Mouse (Mus musculus): ENCODE data around the gene Ccdc141. TPM values are rescaled to one million over a fixed set of nuclear protein-coding genes. Genes with fewer than 3 reads are reported as not detected.

Ccdc141 gene
- polyA plus RNA-seq, 1 experiment: 16.3 TPM

- TF ChIP-seq CTCF (IDR thresholded peaks at IDR 0.05; ENCODE audit: borderline replicate concordance, insufficient read depth, low read length) (no peak), POLR2A (IDR thresholded peaks at IDR 0.05; ENCODE audit: low read depth, low read length) (no peak)
- H3K4me3 ChIP-seq (ENCODE audit: insufficient read depth, low read length): no peak overlapping the region
- no peaks in the 10 kb centered on the region; the same call in 1 of the 2 replicates for H3K4me1 ChIP-seq (ENCODE audit: control insufficient read depth, insufficient read depth, low read length)
- no peak overlapping the region for H3K27ac ChIP-seq (ENCODE audit: insufficient read depth, low read length)
Measured at GRCm38 (mm10) chr2:77148215-77148614, 22.2 kb downstream of the Ccdc141 start.

GRCm38 (mm10) chr2:77146968-77147367 lies 23.5 kb downstream of the Ccdc141 start:
- H3K27ac ChIP-seq (ENCODE audit: insufficient read depth, low read length): no peak overlapping the region
- TF ChIP-seq CTCF (IDR thresholded peaks at IDR 0.05; ENCODE audit: borderline replicate concordance, insufficient read depth, low read length) (no peak), POLR2A (IDR thresholded peaks at IDR 0.05; ENCODE audit: low read depth, low read length) (no peak)
- H3K4me3 ChIP-seq (ENCODE audit: insufficient read depth, low read length): no peak overlapping the region
- no peaks in the 10 kb centered on the region; the same call in 1 of the 2 replicates for H3K4me1 ChIP-seq (ENCODE audit: control insufficient read depth, insufficient read depth, low read length)

- TF ChIP-seq CTCF (IDR thresholded peaks at IDR 0.05; ENCODE audit: borderline replicate concordance, insufficient read depth, low read length): no peak
- TF ChIP-seq POLR2A (IDR thresholded peaks at IDR 0.05; ENCODE audit: low read depth, low read length): no peak
- no peaks in the 10 kb centered on the region; the same call in 1 of the 2 replicates for H3K4me1 ChIP-seq (ENCODE audit: control insufficient read depth, insufficient read depth, low read length)
- no peak overlapping the region for H3K27ac ChIP-seq (ENCODE audit: insufficient read depth, low read length)
- H3K4me3 ChIP-seq (ENCODE audit: insufficient read depth, low read length): no peak overlapping the region
Measured at GRCm38 (mm10) chr2:77146291-77146690, 24.1 kb downstream of the Ccdc141 start.

- TF ChIP-seq CTCF (IDR thresholded peaks at IDR 0.05; ENCODE audit: borderline replicate concordance, insufficient read depth, low read length) (no peak), POLR2A (IDR thresholded peaks at IDR 0.05; ENCODE audit: low read depth, low read length) (no peak)
- H3K4me1 ChIP-seq (ENCODE audit: control insufficient read depth, insufficient read depth, low read length): no peaks in the 10 kb centered on the region; the same call in 1 of the 2 replicates
- H3K27ac ChIP-seq (ENCODE audit: insufficient read depth, low read length): no peak overlapping the region
- no peak overlapping the region for H3K4me3 ChIP-seq (ENCODE audit: insufficient read depth, low read length)
Measured at GRCm38 (mm10) chr2:77143536-77143935, 26.9 kb downstream of the Ccdc141 start.

- H3K27ac ChIP-seq (ENCODE audit: insufficient read depth, low read length): no peak overlapping the region
- peaks cover 3% of the 10 kb centered on the region for H3K4me1 ChIP-seq (ENCODE audit: control insufficient read depth, insufficient read depth, low read length)
- no peak for TF ChIP-seq CTCF (IDR thresholded peaks at IDR 0.05; ENCODE audit: borderline replicate concordance, insufficient read depth, low read length)
- TF ChIP-seq POLR2A (IDR thresholded peaks at IDR 0.05; ENCODE audit: low read depth, low read length): no peak
- H3K4me3 ChIP-seq (ENCODE audit: insufficient read depth, low read length): no peak overlapping the region
Measured at GRCm38 (mm10) chr2:77138879-77139278, 31.6 kb downstream of the Ccdc141 start.

- no peak overlapping the region for H3K4me3 ChIP-seq (ENCODE audit: insufficient read depth, low read length)
- no peak overlapping the region for H3K27ac ChIP-seq (ENCODE audit: insufficient read depth, low read length)
- TF ChIP-seq POLR2A (IDR thresholded peaks at IDR 0.05; ENCODE audit: low read depth, low read length): no peak
- TF ChIP-seq CTCF (IDR thresholded peaks at IDR 0.05; ENCODE audit: borderline replicate concordance, insufficient read depth, low read length): no peak
- peaks cover 3% of the 10 kb centered on the region; the same call in 1 of the 2 replicates for H3K4me1 ChIP-seq (ENCODE audit: control insufficient read depth, insufficient read depth, low read length)
Measured at GRCm38 (mm10) chr2:77134906-77135305, 35.5 kb downstream of the Ccdc141 start.

GRCm38 (mm10) chr2:77133407-77133806 lies 37.0 kb downstream of the Ccdc141 start:
- Histone ChIP-seq H3K4me3 (ENCODE audit: insufficient read depth, low read length) (no peak overlapping the region), H3K4me1 (ENCODE audit: control insufficient read depth, insufficient read depth, low read length) (peaks cover 3% of the 10 kb centered on the region; the same call in 1 of the 2 replicates), H3K27ac (ENCODE audit: insufficient read depth, low read length) (no peak overlapping the region)
- no peak for TF ChIP-seq CTCF (IDR thresholded peaks at IDR 0.05; ENCODE audit: borderline replicate concordance, insufficient read depth, low read length)
- no peak for TF ChIP-seq POLR2A (IDR thresholded peaks at IDR 0.05; ENCODE audit: low read depth, low read length)

- Histone ChIP-seq H3K4me3 (ENCODE audit: insufficient read depth, low read length) (no peak overlapping the region), H3K4me1 (ENCODE audit: control insufficient read depth, insufficient read depth, low read length) (no peaks in the 10 kb centered on the region; the same call in 1 of the 2 replicates), H3K27ac (ENCODE audit: insufficient read depth, low read length) (no peak overlapping the region)
- TF ChIP-seq POLR2A (IDR thresholded peaks at IDR 0.05; ENCODE audit: low read depth, low read length) (no peak), CTCF (IDR thresholded peaks at IDR 0.05; ENCODE audit: borderline replicate concordance, insufficient read depth, low read length) (no peak)
Measured at GRCm38 (mm10) chr2:77126939-77127338, 43.5 kb downstream of the Ccdc141 start.

GRCm38 (mm10) chr2:77118102-77118501 lies 52.3 kb downstream of the Ccdc141 start:
- no peak overlapping the region for H3K4me3 ChIP-seq (ENCODE audit: insufficient read depth, low read length)
- TF ChIP-seq CTCF (IDR thresholded peaks at IDR 0.05; ENCODE audit: borderline replicate concordance, insufficient read depth, low read length) (no peak), POLR2A (IDR thresholded peaks at IDR 0.05; ENCODE audit: low read depth, low read length) (no peak)

GRCm38 (mm10) chr2:77114335-77114734 lies 56.1 kb downstream of the Ccdc141 start:
- TF ChIP-seq POLR2A (IDR thresholded peaks at IDR 0.05; ENCODE audit: low read depth, low read length) (no peak), CTCF (IDR thresholded peaks at IDR 0.05; ENCODE audit: borderline replicate concordance, insufficient read depth, low read length) (no peak)
- no peaks in the 10 kb centered on the region for H3K4me1 ChIP-seq (ENCODE audit: control insufficient read depth, insufficient read depth, low read length)
- no peak overlapping the region for H3K4me3 ChIP-seq (ENCODE audit: insufficient read depth, low read length)
- H3K27ac ChIP-seq (ENCODE audit: insufficient read depth, low read length): no peak overlapping the region

More at GRCm38 (mm10) chr2:77118102-77118501, 52.3 kb downstream of the Ccdc141 start:
- H3K4me1 ChIP-seq (ENCODE audit: control insufficient read depth, insufficient read depth, low read length): no peaks in the 10 kb centered on the region
- H3K27ac ChIP-seq (ENCODE audit: insufficient read depth, low read length): no peak overlapping the region
